Mouse (Mus musculus) gastrocnemius, postnatal 14 days (tissue): ENCODE results near the gene Yipf4. TPM values are rescaled to one million over a fixed set of nuclear protein-coding genes. Genes with fewer than 3 reads are reported as not detected.
"Not testable (repeated sequence)": the region's sequence is repeated elsewhere in the genome, so short reads cannot be mapped to it uniquely, and the experiment has no call there.

ENCODE experiments used
- DNase-seq: peaks from one replicate; pipeline ENCODE4 v3.0.0; 2021; ENCODE audit warnings: mixed read lengths
- intact Hi-C: fragments of 180-260 bp; cut with DNase I; formaldehyde crosslinking; loops from one replicate; pipeline ENCODE4 v1.15.1; 2025; ENCODE audit warnings: low total_unique reads
- long read RNA-seq, 2 experiments: library from polyadenylated mRNA; stranded (forward); transcript quantifications; one replicate each; pipeline ENCODE4 v2.0.0; 2021
- total RNA-seq, 2 experiments: library from RNA; stranded (reverse); gene quantifications; 2 replicates each; pipeline ENCODE4 v1.2.3; 2021

The Yipf4 gene
- 10 to 100 TPM; 26.1 to 27.9 TPM for total RNA-seq
- long read RNA-seq, experiment 1, transcript Yipf4-201 (6 exons, 2,133 nt) = major isoform, 29 of 30 reads
- long read RNA-seq, experiment 1, partial matches to known transcripts = 0 of 30 reads
- long read RNA-seq, experiment 1, other reads (novel, unspliced or antisense) = 1 of 30 reads
- long read RNA-seq, experiment 2, transcript Yipf4-201 (6 exons, 2,133 nt) = major isoform, 40 of 41 reads
- long read RNA-seq, experiment 2, partial matches to known transcripts = 0 of 41 reads
- long read RNA-seq, experiment 2, other reads (novel, unspliced or antisense) = 1 of 41 reads

DNA sequence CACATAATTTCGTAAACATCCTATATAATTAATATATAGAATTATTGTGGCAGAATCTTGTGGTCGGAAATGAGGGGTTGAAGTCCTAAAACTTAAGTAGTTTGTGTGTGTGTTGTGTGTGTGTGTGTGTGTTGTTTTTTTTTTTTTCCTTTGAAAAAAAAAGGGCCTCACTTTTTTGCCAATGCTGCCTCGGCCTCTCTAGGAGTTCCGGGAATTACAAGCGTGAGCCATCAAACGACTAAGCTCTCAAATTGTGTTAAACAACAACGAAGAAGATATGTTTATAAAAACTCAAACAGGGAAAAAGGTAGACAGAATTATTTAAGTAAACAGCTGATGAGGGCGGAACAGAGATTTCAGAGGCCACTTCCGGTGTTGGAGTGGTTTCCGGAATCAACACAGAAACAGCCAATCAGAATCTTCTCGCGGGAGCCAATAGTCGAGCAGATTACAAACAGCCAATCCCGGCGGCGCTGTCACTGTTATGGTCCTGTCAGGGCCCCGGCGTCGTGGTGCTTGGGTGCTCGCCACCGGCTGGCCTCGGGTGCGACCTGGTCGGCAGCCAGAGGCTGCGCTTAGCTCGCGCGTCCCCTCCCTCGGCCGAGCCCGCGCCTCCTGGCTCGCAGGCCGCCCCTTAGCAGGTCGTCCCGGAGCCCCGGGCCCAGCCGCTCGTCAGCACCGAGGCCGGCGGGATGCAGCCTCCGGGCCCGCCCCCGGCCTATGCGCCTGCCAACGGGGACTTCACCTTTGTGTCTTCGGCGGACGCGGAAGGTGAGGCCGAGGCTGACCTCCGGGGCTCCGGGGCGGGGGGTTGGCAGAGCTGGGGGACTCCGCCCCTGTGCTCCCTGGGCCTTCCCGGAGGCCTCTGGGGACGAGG, at the start of gene Yipf4:
Gene Yipf4, plus strand, starts transcription at position 470 of the 877 bp plus-strand sequence.
- peak; percentile 95 for DNase-seq
- intact Hi-C loops = no loop called here

DNA sequence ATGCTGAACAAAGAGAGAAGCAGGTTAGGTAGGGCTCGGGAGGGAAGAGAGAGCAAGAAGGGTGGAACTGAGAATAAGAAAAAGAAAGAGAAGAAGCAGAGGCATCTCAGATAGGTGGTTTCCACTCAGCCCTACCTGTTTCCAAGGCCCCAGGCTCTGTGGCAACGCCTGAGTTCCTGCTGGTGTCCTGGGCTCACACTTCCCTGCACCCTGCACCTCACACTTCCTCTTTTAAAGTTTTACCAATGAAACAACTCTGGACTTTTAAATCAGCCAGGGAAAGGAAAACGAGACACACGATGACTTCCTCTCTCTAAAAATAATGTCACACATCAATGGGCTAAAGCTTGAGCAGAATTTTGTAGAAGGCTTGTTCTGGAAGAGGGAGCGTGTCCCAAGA, 48.8 kb upstream of the Yipf4 start:
- no peak for DNase-seq
- intact Hi-C loops = no loop called here

DNA sequence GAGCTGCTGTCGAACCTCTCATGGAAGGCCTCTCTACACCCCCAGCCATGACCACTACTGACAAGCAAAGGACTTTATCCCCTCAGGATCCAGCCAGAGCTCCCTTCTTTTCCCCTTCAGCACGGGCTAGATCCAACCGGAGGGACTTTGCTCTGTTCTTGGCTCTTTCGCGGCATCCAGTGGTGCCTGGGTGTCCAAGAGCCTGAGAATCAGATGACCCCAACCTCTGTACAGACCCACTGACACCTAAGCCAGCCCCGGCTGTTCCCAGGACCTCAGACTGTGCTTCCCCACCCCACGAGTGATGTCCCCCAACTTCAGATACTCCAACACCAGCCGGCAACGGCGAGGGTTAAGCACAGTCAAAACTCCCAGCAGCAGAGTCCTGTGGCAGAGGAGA, 39.5 kb upstream of the Yipf4 start:
- DNase-seq = no peak
- intact Hi-C loops = no loop called here

DNA sequence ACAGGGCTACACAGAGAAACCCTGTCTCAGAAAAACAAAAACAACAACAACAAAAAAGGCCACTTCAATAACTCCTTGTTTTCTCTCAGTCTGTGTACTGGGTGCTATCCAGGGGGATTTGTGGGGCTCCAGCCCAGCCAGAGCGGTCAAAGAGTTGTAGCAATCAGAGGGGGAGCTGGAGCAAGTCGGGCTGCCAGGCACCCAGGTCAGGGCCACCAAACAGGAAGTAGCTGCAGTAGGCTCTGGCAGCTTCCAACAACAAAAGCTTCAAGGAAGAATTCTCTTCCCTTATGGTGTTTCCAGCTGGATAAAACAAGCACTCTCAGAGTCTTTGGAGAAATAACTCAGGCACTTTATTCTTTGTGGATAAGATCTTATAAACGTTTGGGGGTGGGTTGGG, 35.4 kb upstream of the Yipf4 start:
- intact Hi-C loops = no loop called here
- DNase-seq = no peak

DNA sequence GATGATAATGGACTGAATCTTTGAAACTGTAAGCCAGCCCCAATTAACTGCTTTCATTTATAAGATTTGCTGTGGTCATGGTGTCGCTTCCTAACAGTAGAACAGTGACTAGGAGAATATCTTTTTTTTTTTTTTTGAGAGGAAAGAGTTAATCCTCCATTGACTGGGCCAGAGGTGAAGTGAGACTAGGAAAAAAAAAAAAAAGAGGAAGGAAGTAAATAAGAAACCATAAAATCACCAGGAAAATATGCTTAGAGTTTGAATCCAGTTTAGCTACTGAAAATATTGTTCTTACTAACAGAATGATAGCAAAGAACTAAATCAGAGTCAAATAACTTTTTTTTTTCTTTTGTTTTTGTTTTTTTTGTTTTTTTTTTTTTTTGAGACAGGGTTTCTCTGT, 34.6 kb upstream of the Yipf4 start:
- intact Hi-C loops = no loop called here
- DNase-seq = no peak

DNA sequence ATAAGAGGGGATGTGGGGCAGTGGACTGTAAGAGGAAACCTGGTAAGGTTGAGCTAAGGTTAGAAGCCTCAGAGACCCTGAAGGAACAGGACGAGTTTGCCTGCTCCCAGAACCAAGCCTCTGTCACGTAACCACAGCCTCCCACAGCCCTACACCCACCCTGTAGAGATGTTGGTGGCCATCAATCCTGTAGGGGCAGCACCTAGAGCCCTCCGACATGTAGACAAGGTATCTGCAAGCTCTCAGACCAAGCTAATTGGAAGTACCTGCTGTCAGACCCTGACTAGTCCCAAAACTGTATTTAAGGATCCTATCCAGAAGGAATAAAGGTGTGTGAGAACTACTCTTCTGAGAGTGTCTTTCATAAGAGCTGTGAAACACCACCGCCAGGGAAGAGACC, 33.9 kb upstream of the Yipf4 start:
- DNase-seq = no peak
- intact Hi-C loops = no loop called here

DNA sequence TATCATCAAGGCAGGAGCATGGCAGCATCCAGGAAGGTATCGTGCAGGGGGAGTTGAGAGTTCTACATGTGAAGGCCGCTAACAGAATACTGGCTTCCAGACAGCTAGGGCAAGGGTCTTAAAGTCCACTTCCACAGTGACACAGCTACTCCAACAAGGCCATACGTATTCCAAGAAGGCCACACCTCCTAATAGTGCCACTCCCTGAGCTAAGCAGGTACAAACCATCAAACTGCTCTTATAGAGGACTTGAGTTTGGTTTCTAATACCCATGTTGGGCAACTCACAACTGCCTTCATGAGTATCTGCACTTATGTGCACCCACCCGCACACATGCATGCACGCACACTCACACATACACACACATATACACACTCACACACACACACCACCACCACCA, 32.5 kb upstream of the Yipf4 start:
- DNase-seq = no peak
- intact Hi-C loops = no loop called here

DNA sequence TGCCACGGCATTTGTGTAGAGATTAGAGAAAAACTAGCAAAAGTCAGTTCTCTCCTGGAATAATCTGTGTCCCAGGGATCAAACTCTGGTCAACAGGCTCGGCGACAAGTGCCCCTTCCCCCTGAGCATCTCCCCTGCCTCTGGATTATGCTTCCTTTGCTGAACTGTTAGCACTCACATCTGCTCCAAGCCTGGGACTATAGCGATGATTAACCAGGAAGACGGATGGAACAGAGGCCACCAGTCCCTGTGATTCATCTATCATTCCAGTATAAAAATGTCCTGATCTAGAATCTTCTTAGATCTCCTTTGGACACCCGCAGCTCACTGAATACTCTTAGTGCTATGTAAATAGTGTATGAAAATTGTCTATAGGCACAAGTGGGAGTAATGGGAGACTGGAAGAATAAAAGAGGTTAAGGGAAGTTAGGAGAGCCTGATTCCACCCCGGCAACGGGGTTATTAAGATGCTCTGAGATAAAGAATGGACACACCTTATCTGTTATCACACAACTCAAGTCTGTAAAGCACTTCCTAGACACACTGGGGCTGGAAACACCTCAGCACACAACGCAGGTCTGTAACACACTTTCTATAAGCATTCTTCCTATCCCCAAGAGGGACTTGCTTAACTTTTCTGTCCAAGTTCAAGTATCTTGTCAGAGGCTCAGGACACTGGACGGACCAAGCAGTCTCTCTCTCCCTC, 31.2 kb upstream of the Yipf4 start:
- intact Hi-C loops = no loop called here
- DNase-seq = no peak

DNA sequence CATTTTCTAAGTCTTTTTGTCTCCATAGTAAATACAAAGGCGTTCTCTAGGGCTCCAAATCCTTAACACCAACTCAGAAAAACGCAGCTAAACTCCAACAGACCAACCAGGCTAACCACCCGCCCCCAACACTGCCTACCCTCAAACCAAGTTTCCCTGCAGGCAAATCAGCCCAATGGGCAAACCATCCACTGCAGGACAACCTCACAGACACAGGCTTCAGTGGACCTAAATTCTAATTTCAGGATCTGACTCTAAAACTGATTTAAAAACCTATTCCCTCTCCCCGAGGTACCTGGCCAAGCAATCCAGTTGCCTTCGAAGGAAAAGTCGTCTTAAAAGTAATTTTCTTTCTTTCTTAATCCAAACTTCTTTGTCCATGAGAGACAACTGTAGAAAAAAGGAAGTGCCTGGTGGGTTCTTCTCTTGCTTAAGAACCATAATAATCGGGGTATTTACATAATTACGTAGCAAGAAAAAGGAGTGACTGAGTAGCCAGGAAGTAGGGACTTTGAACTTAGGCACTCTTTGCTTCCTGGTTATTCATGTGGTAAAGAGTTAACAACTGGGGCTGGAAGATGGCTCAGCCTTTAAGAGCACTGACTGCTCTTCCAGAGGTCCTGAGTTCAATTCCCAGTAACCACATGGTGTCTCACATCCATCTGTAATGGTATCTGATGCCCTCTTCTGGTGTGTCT, 30.4 kb upstream of the Yipf4 start, which contains the start of gene Nlrc4:
Gene Nlrc4, minus strand, starts transcription at position 432 of the 698 bp plus-strand sequence.
- intact Hi-C loops = no loop called here
- DNase-seq = no peak

DNA sequence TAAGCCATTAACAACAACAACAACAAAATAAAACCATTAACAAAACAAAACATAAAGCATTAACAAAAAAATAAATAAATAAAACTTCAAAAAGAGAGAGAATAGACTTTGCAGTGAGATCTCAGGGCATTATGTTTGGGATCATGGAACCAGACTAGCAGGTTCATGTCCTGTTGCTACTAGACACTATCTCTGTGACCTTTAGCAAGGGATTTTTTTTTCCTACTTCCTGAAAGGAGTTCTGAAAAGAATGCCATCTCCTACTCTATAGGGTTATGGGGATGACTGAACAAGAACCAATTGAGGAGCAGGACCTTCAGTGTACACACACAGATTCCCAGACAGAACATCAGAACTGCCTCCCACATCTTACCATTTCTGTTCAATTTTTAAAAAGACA, 25.8 kb upstream of the Yipf4 start:
- no peak for DNase-seq
- intact Hi-C loops = no loop called here

DNA sequence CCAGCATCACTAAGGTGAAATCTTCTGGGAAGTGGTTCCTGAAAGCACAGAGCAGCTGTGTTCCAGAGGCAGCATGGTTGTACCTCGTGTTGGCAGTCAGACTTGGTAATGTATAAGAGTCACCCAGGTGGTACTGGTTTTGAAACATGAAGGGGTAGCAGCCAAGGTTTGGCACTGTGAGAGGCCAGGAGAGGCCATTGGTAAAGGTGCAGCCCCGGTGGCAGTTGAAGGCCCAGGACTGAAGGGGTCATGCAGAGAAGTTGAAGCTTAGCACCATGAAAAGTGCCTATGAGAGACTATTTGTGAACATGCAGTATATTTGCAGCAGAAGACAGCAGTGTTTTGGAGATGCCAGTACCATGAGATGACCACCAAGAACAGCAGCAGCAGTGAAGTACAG, 21.3 kb upstream of the Yipf4 start:
- intact Hi-C loops, DNase-seq: not testable (repeated sequence)

DNA sequence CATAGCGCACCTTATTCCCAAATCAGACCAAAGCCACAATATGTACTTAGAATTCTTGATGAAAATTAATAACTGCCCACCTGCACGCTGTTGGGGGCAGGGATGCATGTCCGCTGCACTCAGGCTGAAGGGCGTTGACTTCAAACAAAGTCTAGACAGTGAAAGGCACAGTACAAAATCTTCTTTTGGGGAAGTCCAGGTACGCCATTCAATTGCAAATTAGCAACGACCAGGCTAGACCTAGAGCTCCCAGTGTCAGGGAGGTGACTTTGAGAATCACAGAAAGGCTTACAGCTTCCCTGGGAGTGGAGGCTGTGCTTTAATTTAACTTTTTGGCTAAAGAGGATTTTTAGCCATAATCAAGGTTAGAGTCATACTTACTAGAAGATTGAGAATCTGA, 19.2 kb upstream of the Yipf4 start:
- DNase-seq, intact Hi-C loops: not testable (repeated sequence)

DNA sequence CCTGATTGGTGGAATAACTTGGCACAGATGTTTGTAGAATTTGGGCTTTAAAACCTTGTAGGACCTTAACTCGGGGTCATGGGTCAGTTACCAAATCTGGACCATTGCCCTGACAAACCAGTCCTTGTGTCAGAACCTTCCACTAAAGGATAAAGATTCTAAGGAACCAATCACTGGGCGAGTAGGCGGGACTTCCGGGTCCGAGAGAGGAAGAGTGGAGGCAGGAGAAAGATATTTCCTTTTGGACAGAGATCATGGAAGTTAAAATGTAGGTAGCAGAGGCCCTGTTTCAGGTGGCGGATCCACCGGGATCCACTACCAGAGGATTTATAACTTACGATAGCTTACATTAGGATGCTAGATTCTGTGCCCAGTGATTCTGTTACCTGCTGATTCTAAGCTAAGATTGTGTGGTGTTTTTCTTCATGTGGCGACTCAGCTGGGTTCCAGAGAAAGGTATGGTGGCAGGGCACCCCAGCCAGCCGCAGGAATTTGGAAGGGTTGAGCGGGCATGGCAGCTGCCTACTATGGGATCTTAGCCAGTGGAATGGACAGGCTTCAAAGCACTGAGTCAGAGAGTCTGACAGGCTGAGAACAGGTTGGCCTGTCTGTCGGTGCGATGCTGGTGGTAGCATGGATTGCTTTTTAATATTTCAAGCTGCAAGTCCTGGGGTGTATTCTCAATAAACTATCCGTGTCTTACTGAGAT, 8.8 kb upstream of the Yipf4 start:
- no peak for DNase-seq
- intact Hi-C loops = no loop called here

DNA sequence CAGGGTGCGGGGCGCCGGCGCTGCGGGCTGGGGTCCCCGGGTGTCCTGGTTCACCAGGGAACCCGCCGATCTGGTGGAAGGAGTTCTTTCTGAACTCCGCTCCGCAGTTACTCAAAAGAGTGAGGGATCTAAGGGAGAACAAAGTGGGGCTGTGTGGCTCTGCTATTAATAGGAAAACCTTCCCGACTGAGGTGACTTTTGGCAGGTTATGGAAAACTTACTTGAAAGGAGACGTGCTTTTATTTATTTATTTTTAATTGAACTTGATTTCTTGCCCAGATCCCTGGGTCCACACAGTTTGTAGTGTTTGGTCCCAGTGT, 568 bp downstream of the Yipf4 start:
- intact Hi-C loops = no loop called here
- DNase-seq = no peak

DNA sequence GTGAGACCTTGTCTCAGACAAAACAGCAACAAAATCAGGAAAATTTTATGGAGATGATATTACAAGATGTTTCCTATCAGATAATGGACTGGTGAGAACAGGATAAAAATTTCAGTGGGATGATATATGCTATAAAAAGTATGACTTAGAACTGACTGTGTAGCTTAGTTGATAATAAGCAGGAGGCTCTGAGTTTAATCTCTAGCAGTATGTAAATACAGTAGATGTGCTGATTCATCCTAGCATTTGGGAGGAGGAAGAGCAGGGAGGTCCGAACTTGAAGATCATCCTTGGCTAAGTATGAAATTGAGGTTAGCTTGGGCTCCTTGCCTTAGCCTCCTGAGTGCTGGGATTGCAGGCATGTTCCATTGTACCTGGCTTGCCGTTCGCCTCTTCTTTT, 2.3 kb downstream of the Yipf4 start:
- no peak for DNase-seq
- intact Hi-C loops = no loop called here

DNA sequence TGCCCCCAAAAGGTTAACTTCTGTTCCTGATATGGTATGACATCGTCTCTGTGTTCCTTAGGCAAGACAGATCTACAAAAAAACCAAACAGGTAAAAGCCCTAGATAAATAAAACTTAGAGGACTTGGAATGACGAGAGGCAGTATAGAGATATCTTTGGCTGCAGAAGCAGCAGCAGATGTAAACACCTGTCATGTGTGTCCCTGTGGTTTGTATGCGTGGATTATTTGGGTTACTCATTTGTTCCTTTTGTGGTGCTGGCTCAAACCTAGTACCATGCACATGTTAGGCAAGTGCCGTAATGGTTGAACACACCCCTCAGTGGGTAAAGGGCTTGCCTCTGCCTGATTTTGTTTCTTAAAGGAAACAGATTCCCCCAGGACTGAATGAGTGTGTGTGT, 10.9 kb downstream of the Yipf4 start:
- intact Hi-C loops = no loop called here
- no peak for DNase-seq

DNA sequence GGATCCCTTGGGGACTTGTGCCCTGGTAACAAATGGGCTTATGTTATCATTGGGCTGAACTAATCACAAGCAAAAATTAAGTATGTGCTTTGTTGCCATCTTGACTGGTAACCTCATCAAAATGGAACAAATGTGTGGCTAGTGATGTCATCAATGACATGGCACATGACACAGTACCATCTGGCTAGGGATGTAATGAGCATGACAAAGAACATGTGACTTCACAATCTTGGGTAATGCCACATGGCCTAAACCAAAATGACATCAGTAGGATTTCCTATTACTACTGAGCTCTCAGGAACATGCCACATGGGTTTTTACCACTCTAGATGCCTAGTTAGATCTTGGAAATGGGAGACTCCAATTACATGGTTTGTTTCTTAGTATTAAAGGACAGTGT, 11.8 kb downstream of the Yipf4 start:
- intact Hi-C loops = no loop called here

DNA sequence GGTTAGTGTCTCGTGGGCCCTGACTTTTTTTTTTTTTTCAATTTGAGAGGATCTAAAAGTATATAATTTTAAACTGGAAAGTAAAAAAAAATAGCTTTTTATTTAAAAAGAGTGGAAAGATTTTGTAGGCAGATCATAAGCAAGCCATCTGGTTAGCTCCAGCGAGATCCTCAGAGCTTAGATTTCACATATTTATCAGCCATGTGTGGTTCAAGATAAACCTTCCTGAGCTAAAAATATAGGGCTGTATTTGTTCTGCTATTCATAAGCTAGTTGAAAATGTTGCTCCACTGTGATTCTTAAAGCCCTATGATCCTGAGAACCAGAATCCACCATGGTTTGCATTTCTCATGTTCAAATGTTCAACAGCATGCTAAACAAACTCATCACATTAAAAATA, 18.6 kb downstream of the Yipf4 start:
- DNase-seq = no peak
- intact Hi-C loops = no loop called here

More for the DNA sequence above, 11.8 kb downstream of the Yipf4 start:
- DNase-seq = no peak

DNA sequence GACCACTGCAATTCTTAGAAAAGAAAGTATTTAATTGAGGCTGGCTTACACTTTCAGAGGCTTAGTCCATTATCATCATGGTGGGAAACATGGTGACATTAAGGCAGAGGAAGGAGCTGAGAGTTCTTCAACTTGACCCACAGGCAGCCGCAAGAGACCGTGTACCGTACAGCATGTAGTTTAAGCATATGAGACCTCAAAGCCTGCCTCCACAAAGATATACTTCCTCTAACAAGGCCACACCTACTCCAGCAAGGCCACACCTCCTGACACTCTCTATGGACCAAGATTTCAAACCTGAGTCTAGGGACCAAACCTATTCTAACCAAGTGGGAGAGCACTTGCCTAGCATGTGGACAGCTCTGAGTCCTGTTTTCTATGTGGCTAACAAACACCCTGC, 19.3 kb downstream of the Yipf4 start:
- intact Hi-C loops = no loop called here
- DNase-seq = no peak
